Mouse (Mus musculus): Measurements from ENCODE around the gene Golgb1.
"Not testable (repeated sequence)": the region's sequence is repeated elsewhere in the genome, so short reads cannot be mapped to it uniquely, and the experiment has no call there.

Gene Golgb1

DNA sequence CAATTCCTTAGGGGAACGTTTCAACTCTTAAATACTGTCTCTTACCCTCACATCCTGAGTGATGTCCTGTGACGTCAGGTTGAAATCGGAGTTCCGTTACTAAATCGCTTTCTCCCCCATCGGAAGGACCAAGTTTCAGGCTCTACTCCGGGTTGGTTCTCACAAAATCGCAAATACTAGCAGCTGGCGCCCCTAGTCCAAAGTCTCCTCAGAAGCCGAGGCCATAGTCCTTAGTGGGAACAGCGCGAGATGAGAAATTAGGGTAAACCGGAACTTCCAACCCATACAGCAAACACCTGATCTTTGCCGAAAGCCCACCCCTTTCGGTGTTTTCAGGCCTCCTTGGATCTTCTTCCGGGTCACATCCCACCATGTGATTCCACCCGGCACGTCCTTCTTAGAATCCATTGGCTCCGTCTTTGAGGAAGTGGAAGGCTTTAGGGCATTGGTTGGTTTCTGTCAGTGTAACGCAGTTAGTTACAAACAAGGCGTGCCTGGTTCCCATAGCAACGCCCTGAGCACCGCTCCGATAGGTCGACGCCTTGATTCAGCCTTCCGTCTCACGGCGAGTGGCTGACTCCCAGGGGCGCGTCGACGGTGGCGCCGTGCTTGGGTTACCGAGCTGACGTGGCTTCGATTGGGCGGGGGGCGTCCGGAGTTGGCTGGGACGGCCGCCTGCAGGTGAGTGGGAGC is at the start of gene Golgb1, which contains the start of gene Eaf2:
Golgb1 (plus strand) TSS at position 558 of the 693 bp plus-strand sequence.
Eaf2 (minus strand) TSS at position 421 of the 693 bp plus-strand sequence.
- DNase-seq (ENCODE audit: low read depth, low spot score): peak; percentile 100

DNA sequence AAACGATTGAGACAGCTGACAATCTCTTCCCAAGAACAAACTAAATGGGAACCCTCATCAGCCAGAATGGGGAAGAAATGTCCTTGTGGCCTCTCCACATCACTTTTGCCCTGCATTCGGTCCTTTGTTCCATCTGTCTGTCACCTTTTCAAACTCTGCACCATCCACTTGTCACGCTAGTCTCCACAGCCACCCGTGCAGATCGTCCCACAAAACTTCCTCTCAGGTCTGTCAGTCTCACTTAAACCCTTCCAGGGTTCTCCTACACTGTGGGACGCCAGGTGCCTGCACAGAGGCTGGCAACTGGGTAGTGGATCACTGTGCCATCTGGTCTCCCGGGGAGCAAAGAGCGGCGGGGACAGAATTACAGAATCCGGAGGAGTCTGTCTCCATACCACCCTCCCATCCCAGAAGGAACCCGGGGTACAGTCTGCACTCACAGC is 47.3 kb upstream of the Golgb1 start:
- DNase-seq (ENCODE audit: low read depth, low spot score): no peak

DNA sequence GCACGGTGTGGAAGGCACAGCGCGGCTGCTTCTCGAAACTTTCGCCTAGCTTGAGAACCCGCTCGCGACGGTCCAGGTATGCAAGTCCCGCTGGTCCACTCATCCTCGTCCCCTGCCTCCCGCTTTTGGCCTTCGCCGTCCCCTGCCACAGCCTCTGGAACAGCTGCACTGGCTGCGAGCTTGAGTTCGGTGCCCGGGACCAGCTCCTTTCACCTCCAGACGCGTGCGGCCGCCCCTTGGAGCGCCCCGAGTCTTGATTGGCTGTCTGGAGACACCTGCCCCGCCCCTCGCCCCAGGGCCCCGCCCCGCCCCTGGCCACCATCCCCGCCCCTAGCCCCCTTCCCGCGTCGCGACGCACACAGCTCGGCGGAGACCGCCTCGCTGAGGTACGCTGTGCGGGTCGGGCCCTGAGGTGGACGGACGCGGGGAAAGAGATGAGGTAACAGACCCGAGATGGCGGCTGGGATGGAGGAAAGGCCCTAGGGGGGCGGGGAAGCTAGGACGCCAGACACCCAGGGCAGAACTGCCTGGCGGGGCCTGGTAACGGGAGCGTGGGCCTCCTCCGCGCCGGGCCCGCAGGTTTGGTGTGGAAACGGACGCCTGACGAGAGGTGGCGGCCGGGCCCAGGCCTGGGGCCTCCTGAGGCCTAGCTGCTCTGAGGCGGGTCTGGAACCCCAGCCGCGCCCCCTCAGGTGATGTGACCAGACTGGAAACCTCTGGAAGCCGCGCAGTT is 46.7 kb upstream of the Golgb1 start, which contains the start of gene Iqcb1:
Iqcb1 (plus strand) TSS at position 332 of the 733 bp plus-strand sequence.
- peak; percentile 48 for DNase-seq (ENCODE audit: low read depth, low spot score)

DNA sequence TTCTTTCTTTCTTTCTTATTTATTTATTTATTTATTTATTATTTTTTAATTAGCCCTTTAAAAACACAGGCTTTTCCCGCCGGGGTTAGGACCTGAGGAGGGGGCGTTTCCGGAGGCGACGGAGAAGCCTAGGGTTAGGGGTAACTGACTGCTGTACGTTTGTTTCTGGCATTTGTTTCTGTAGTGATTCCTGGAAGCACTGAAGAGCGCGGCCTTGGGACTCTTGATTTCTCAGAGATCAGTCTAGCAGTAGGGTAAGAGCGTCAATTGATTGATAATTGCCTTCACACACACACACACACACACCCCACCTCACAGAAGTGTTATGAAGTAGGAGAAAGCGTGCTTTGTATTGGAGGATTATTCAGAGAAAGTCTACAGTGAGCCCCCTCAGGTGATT is 46.1 kb upstream of the Golgb1 start:
- no peak for DNase-seq (ENCODE audit: low read depth, low spot score)

DNA sequence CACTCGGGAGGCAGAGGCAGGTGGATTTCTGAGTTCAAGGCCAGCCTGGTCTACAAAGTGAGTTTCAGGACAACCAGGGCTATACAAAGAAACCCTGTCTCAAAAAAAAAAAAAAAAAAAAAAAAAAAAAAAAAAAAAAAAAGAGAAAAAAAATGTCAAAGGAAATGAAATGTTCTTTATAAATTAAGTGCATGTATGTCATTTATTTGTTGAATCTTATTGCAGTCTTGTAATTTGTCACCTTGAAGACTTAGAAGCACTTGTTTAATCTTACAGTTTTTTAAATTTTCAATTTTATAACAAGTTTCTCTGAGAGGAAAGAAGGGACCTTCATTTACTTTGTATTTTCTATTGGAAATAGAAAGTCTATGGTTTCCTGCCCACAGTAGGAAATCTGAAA is 28.0 kb upstream of the Golgb1 start:
- DNase-seq (ENCODE audit: low read depth, low spot score): not testable (repeated sequence)

DNA sequence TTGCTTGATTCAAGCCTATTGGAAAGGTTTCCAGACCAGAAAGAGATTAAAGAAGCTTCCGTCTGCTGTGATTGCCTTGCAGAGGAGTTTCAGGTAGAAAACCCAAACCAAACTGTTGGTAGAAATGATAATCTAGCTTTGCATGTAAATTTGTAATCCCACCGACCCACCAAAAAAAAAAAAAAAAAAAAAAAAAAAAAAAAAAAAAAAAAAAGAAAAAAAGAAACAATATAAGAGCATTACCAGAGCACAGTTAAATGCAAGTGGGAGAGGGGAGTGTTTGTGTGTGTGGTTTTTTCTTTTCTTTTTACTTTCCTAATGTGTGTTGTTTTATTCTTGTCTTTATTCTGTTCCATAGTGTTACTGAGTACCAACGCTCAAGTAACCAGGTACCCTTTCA is 23.7 kb upstream of the Golgb1 start:
- DNase-seq (ENCODE audit: low read depth, low spot score): no peak

DNA sequence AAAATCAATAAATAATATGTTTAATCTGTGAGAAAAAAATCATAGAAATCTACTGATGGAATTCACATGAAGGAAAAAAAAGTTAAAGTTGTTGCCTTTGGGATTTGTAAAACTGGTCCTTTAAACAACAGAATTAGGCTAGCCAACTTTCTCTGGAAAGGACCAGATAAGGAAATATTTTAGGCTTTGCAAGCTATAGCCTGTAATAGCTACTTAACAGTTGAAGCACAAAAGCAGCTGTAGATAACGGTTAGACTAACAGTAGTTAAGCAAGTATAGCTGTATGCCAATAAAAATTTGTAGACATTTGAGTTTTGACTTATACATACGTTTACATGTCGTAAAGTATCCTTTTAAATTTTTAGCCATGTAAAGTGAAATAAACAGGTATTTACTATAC is 11.4 kb upstream of the Golgb1 start:
- no peak for DNase-seq (ENCODE audit: low read depth, low spot score)

DNA sequence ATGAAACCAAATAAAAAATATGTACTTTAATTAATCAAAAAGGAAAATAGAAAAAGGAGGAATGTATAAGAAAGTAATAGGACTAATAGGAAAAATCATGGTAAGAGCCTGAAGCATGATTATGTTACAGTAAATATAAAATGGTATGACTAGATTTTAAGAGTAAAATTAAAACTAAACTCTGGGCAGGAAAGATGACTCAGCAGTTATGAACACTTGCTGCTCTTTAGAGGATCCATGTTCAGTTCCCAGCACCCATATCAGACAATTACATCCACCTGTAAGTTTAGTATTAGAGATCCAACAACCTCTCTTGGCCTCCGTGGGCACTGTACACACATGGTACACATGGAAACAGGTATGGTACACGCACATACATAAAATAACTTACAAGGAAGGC is 5.5 kb upstream of the Golgb1 start:
- no peak for DNase-seq (ENCODE audit: low read depth, low spot score)

DNA sequence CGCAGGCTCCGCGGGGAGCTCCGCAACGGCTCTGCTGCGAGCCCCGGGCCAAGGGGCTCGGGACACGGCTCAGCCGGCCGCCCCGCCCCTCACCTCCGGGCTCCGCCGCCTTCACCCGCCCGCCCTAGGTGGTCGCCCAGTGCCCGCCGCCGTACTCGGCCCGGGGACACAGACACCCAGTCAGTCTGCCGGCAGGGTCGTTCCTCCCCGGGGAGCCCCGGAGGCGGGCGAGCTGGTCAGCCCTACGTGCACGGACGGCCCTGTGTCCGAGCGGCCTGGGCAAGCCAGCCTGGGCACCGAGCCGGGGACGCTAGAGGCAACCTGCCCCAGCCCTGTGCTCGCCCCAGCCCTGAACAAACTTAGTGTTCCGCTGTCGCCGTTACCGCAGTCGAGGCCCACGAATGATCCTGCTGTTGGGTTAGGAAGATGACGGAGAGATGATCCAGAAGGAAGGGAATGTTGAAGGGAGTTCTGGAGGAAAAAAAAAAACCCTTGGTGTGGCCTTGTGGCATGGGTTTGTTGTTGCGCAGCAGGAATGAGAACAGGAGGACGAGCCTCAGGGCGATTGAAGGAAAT is 424 bp downstream of the Golgb1 start:
- peak; percentile 5 for DNase-seq (ENCODE audit: low read depth, low spot score)

DNA sequence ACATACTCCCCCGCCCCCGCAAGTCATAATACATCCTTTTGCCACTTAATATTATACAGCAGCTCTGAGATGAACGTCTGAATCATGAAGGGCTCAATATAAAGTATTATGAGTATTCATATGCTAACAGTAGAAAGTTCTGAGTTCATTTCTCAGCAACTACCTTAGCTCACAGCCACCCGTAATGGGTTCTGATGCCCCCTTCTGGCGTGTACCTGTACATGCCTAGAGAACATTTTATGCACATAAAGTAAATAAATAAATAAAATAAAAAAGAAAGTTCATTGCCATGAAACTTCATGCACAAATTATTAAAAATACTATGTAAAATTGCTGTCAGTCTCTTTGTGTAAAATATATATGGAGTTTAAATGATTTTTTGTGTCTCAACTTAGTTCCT is 2.4 kb downstream of the Golgb1 start:
- no peak for DNase-seq (ENCODE audit: low read depth, low spot score)

DNA sequence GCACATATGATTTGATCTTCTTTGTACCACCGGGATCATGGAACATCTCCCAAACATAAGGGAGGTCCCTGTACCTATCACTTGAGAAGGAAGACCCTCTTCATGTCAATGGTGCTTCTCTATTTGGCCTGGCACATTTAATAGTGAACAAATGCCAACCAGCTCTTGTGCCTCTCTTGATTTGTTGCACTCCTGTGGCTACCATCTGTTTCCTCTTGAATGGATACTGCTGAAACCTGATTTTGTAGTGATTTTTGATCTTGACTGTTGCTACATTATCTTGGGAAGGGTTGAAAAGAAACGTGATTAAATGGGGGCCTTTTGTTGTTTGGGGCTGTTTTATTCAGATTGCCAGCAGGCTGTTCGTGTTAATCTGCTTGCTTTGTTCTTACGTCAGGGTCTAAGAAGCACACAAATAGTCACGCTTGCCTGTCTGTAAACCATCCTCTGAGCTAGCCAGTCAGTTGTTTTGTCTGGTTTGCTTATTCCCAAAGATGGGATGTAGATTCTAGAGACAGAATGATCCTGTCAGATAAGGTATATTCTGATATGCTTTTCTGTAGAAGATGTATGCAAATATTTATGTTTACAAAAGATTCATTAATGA is 7.9 kb downstream of the Golgb1 start:
- no peak for DNase-seq (ENCODE audit: low read depth, low spot score)

DNA sequence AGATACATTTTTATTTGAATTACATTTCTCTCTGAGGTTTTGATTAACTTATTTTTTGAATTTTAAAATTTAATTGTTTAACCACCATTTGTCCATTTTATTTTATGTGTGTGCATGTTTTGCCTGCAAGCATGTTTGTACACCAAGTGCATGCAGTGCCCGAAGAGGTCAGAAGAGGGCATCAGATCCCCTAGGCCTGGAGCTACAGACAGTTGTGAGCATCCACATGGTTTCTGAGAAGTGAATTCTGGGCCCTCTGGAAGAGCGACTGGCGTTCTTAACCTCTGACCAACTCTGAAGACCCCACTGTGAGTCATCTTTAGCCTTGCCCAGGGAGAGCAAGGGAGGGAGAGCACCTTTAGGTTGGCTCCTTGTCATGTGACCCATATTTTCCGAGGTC is 9.9 kb downstream of the Golgb1 start:
- no peak for DNase-seq (ENCODE audit: low read depth, low spot score)

DNA sequence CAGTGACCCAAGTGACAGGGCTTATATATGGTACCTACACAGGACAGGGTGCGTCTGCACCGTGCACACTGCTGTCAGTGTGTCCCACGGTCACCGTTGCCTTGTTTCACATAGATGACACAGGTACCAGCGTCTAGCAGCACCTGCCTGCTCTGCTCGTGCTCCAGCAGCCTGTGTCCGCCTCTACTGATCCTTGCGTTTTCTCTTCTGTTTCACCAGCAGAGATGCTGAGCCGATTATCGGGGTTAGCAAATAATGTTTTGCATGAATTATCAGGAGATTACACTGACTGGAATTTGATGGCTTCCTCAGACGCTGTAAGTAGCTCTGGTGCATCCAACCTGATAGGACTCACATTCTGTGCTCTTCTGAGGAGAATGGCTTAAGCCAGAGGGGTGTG is 11.0 kb downstream of the Golgb1 start:
- DNase-seq (ENCODE audit: low read depth, low spot score): no peak

DNA sequence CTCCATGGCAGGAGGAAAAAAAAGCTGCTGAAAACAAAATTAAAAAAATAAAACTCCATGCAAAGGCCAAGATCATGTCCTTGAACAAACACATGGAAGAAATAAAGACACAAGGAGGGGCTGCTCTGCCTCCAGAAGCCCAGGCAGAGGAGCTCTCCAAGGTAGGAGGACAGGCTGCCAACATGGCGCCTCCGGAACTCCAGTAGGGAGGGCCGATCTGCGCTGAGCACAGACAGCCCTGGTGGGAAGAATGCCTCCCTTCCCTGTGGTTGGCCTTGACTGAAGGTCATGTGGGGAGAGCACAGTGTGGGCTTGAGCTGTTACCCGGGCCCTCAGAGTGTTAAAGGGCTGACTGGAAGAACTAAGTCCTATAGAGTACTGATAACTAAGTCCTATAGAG is 12.6 kb downstream of the Golgb1 start:
- DNase-seq (ENCODE audit: low read depth, low spot score): no peak

DNA sequence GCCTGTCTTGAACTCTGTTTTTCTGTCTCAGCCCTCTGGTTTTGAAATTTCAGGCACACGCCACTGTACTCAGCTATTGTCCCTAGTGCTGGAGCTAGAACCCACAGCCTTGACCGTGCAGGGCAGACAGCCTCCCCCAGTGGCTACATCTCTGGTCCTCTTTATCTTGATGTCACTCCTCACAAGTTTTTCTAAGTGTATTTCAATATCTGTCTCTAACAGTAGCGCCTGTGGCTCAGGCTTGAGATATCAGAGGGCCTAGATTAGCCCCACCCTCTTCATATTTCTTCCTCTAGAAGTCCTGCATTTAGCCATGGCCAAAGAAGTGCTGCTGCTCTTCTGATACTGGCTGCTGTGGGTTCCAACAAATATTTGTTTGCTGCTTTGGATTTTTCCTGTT is 15.6 kb downstream of the Golgb1 start:
- DNase-seq (ENCODE audit: low read depth, low spot score): no peak

DNA sequence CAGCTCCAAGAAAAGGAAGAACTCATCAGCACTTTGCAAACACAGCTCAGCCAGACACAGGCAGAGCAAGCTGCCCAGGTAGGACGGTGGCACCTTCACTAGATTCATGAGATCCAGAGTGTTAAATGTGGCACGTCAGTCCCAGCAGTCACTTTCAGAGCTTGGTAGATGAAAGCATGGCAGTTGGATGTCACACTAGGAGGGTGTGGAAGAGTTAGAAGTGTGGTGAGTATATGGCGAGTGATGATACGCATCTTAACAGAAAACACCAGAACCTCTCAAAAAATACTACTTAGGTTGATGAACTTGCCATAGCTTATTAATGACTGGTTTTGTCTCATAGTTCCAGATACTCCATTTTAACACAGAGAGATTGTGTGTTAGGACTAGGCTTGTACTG is 16.5 kb downstream of the Golgb1 start:
- DNase-seq (ENCODE audit: low read depth, low spot score): no peak

DNA sequence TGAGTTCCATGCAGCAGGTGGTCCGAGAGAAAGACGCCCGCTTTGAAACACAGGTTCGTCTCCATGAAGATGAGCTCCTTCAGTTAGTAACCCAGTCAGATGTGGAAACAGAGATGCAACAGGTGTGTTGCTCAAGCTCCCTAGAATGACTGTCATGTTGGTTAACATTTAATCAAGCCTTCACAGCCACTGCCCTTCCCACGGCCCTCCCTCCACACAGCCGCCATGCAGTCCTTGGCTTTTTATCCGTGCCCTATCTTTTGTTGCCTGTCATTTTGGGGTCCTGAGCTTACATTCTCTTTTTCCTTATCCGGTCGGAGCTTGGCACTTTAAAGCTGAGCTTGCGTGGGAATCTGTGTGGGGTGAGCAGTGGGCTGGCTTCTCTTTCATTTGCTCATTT is 18.4 kb downstream of the Golgb1 start:
- DNase-seq (ENCODE audit: low read depth, low spot score): no peak

DNA sequence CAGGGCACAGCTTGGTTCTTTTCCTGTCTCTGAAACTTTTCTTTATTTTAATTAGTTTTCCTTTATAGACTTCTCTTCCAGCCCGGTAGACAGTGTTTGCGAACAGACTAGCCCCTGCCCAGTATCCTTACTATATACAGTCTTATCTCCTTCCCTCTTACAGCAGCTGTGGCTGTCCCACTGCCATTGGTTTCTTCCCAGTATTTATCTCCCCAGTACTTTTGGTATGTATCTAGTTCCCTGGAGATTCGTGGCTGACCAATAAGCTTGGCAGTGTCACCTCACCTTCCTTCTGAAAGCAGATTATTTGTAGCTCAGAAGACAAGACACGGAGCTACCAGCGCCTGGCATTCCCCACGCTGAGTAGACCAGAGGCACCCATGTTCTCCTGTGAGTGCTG is 21.8 kb downstream of the Golgb1 start:
- no peak for DNase-seq (ENCODE audit: low read depth, low spot score)

DNA sequence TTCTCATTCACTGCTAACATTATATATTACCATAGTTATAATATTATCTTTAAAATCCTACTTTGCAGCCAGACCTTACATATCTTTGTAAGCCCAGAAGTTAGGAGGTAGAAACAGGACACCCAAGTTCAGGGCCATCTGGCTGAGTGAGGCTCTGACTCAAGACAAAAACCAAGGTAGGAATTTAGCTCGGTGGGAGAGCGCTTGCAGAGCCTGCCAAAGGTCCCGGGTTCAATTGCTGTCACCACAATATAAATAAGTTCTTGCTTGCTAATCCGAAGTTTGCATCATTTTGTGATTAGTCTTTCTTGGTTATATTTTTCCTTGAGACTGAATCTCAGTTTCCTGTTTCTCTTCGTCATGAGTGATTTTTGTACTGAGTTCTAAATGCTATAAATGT is 28.2 kb downstream of the Golgb1 start:
- no peak for DNase-seq (ENCODE audit: low read depth, low spot score)

DNA sequence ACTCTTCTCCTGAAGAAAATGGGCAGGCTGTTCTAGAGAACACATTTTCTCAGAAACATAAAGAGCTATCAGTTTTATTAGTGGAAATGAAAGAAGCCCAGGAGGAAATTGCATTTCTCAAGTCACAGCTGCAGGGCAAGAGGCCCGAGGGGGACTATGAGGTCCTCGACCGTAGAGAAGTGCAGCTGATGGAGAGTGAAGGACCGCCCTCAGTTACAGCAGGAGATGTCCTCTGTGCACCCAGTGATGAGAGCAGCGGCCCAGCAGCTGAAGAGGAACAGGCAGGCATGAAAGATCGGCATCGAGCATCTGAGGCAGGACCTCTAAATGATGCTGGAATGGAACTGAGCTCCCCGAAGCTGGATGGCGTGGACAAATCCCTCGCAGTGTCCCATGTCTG is 37.0 kb downstream of the Golgb1 start:
- no peak for DNase-seq (ENCODE audit: low read depth, low spot score)

DNA sequence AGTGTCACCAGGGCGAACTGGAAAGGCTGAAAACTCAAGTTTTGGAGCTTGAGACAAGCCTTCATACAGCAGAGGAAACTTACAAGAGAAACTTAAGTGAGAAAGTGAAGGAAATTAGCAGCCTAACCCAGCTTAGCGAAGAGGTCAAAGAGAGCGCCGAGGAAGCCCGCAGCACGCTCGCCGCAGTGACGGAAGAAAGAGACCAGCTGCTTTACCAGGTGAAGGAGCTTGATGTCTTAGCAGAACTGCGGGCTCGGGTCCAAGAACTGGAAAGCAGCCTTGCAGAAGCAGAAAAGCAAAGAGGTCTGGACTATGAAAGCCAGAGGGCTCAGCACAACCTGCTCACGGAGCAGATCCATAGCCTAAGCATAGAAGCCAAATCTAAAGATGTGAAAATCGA is 37.4 kb downstream of the Golgb1 start:
- DNase-seq (ENCODE audit: low read depth, low spot score): no peak

DNA sequence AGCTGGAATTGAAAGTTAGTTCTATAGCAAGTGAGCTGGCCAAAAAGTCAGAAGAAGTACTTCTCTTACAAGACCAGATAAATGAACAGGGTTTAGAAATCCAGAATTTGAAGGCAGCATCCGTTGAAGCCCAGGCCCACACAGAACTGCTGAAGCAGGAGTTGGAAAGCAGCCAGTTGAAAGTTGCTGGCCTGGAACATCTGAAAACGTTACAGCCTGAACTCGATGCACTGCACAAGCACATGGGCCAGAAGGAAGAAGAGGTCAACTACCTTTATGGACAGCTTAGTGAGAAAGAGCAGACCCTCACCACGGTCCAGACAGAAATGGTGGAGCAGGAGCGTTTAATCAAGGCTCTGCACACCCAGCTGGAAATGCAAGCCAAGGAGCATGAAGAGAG is 39.3 kb downstream of the Golgb1 start:
- no peak for DNase-seq (ENCODE audit: low read depth, low spot score)
